Mouse (Mus musculus) testis, adult 2 months (tissue): ENCODE results near the gene Dock1.

ENCODE experiments used
- CTCF ChIP-seq: fragments of 200-500 bp; IDR thresholded peaks from 2 replicates; pipeline ENCODE4 v1.5.1; 2012; ENCODE audit warnings: low read depth, mild to moderate bottlenecking, inconsistent platforms, low read length, moderate library complexity; ENCODE audit not compliant: control insufficient read depth, insufficient read depth, insufficient replicate concordance
- POLR2A ChIP-seq: fragments of 200-500 bp; IDR thresholded peaks from 2 replicates; pipeline ENCODE4 v1.6.1; 2012; ENCODE audit warnings: low read depth, mild to moderate bottlenecking, inconsistent platforms, low read length, moderate library complexity; ENCODE audit not compliant: control insufficient read depth

DNA sequence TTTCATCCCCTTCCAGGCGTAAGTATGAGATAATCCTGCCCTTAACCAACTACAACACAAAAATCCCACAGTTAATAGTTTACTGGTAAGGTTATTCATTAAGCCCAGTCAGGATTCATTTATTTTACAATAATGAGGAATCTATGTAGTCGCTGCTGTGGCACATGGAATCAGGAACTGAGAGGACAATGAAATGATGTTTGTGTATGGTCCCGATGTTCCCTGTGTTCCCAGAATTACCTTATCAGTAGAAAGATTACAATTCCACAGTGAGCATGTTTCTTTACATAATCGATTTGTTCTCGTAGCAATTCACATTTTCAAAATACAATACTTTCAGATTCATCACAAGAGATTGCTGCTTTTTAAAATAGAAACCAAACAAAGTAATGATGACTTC lies 83.0 kb downstream of the Dock1 start:
- TF ChIP-seq CTCF (no peak), POLR2A (no peak)
